Mouse (Mus musculus): Measurements from ENCODE around the gene Smarcc1. TPM values are rescaled to one million over a fixed set of nuclear protein-coding genes. Genes with fewer than 3 reads are reported as not detected.

Smarcc1 gene
- 158 TPM for polyA plus RNA-seq (2014; fragmentation: Illumina TruSeq; extraction: RNeasy Lipid Tissue Mini Kit (QIAGEN cat#74804))

GRCm38 (mm10) chr9:110116977-110117778, at the start of gene Smarcc1:
TSS of gene Smarcc1 (plus strand) at chr9:110117708.

GRCm38 (mm10) chr9:110117779-110118139, 251 bp downstream of the Smarcc1 start, which contains the start of gene Dhx30:
TSS of gene Dhx30 (minus strand) at chr9:110117830.

GRCm38 (mm10) chr9:110243221-110243833, 125.8 kb downstream of the Smarcc1 start, which contains the start of gene Cspg5:
TSS of gene Cspg5 (plus strand) at chr9:110243783.

Other genes starting within 250 kb of the Smarcc1 start
- gene Cdc25a, start 242.1 kb upstream of the Smarcc1 start, polyA plus RNA-seq (2014; fragmentation: Illumina TruSeq; extraction: RNeasy Lipid Tissue Mini Kit (QIAGEN cat#74804)) = 27.1 TPM
- gene Map4, start 186.2 kb upstream of the Smarcc1 start, polyA plus RNA-seq (2014; fragmentation: Illumina TruSeq; extraction: RNeasy Lipid Tissue Mini Kit (QIAGEN cat#74804)) = 50.9 TPM
- gene Dhx30, start 122 bp downstream of the Smarcc1 start, polyA plus RNA-seq (2014; fragmentation: Illumina TruSeq; extraction: RNeasy Lipid Tissue Mini Kit (QIAGEN cat#74804)) = 43.1 TPM
- 0.66 TPM for gene Cspg5, start 126.1 kb downstream of the Smarcc1 start, polyA plus RNA-seq (2014; fragmentation: Illumina TruSeq; extraction: RNeasy Lipid Tissue Mini Kit (QIAGEN cat#74804))
- 0.94 TPM for gene Elp6, start 187.5 kb downstream of the Smarcc1 start, polyA plus RNA-seq (2014; fragmentation: Illumina TruSeq; extraction: RNeasy Lipid Tissue Mini Kit (QIAGEN cat#74804))
- 2.3 TPM for gene Scap, start 215.6 kb downstream of the Smarcc1 start, polyA plus RNA-seq (2014; fragmentation: Illumina TruSeq; extraction: RNeasy Lipid Tissue Mini Kit (QIAGEN cat#74804))

Data from ovary, adult 10 weeks (tissue).